Mouse (Mus musculus): Measurements from ENCODE around the gene Gspt1.
"Not testable (repeated sequence)": the region's sequence is repeated elsewhere in the genome, so short reads cannot be mapped to it uniquely, and the experiment has no call there.

DNA sequence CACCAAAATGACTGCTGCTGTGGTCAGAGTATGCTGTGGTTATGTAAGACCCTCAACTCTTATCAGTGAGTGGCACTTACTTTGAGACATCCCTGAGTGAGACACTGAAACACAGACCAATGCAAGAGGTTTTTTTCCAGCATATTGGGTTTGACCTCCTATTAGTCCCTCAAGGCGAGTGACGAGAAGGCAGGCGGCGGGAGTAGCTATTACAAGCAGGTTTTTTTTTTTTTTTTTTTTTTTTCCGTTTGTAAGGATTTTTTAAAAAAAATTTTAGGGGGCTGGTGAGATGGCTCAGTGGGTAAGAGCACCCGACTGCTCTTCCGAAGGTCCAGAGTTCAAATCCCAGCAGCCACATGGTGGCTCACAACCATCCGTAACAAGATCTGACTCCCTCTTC is 34.7 kb upstream of the Gspt1 start:
- TF ChIP-seq CTCF (conservative IDR thresholded peaks at IDR 0.05 in 1 of 2, IDR thresholded peaks at IDR 0.05 in 1 of 2; ENCODE audit: low read depth in 2 of 2, low read length in 2 of 2); CHD2 (IDR thresholded peaks at IDR 0.05; ENCODE audit: low read length); POLR2A (IDR thresholded peaks at IDR 0.05; ENCODE audit: low read depth, low read length); SMC3 (IDR thresholded peaks at IDR 0.05; ENCODE audit: low read depth, low read length); MEF2A (IDR thresholded peaks at IDR 0.05; ENCODE audit: borderline replicate concordance, low read depth, low read length); POLR2AphosphoS2 (IDR thresholded peaks at IDR 0.05; ENCODE audit: low read depth, low read length); TCF12 (IDR thresholded peaks at IDR 0.05; ENCODE audit: low read depth, low read length); TBP (conservative IDR thresholded peaks at IDR 0.05; ENCODE audit: low read depth, low read length); MXI1 (IDR thresholded peaks at IDR 0.05; ENCODE audit: low read depth, low read length); EP300 (IDR thresholded peaks at IDR 0.05; ENCODE audit: low read length); USF2 (conservative IDR thresholded peaks at IDR 0.05; ENCODE audit: low read depth, low read length); HCFC1 (IDR thresholded peaks at IDR 0.05; ENCODE audit: low read depth, low read length): not testable (repeated sequence)

All from CH12.LX (cell line).